Mouse (Mus musculus): ENCODE results near the gene Hc. TPM values are rescaled to one million over a fixed set of nuclear protein-coding genes. Genes with fewer than 3 reads are reported as not detected.

Hc gene
- polyA plus RNA-seq, 1 experiment from 2014 or later: not detected

GRCm38 (mm10) chr2:34978226-34978625 is 83.0 kb downstream of the Hc start:
- ATAC-seq (ENCODE audit: low read depth) (no peak), DNase-seq (ENCODE audit: low spot score) (no peak)
- no peaks in the 10 kb centered on the region for H3K36me3 ChIP-seq (ENCODE audit: control insufficient read depth, insufficient read depth, low read length)
- no peak overlapping the region for H3K27ac ChIP-seq (replicated peaks; ENCODE audit: low read depth, low read length)
- no peak overlapping the region for H3K9ac ChIP-seq (ENCODE audit: low read depth, low read length)
- H3K9me3 ChIP-seq (ENCODE audit: control insufficient read depth, low read length): no peaks in the 10 kb centered on the region
- no peaks in the 10 kb centered on the region for H3K27me3 ChIP-seq (replicated peaks; ENCODE audit: control insufficient read depth, insufficient read depth, low read length)
- 98% methylated on average over 2 of the region's 2 CpGs for WGBS
- H3K4me3 ChIP-seq (ENCODE audit: low read depth, low read length): no peak overlapping the region
- H3K4me2 ChIP-seq (ENCODE audit: low read depth, low read length): no peak overlapping the region
- peaks cover 19% of the 10 kb centered on the region for H3K4me1 ChIP-seq (ENCODE audit: control insufficient read depth, insufficient read depth, low read length)

GRCm38 (mm10) chr2:34976945-34977658 is 84.1 kb downstream of the Hc start:
- no peaks in the 10 kb centered on the region for H3K9me3 ChIP-seq (ENCODE audit: control insufficient read depth, low read length)
- no peak overlapping the region for H3K27ac ChIP-seq (replicated peaks; ENCODE audit: low read depth, low read length)
- ATAC-seq (ENCODE audit: low read depth): no peak
- no peak overlapping the region for H3K4me3 ChIP-seq (ENCODE audit: low read depth, low read length)
- no peak overlapping the region for H3K9ac ChIP-seq (ENCODE audit: low read depth, low read length)
- WGBS: 79% methylated on average over 8 of the region's 8 CpGs
- DNase-seq (ENCODE audit: low spot score): no peak
- no peaks in the 10 kb centered on the region for H3K27me3 ChIP-seq (replicated peaks; ENCODE audit: control insufficient read depth, insufficient read depth, low read length)
- H3K36me3 ChIP-seq (ENCODE audit: control insufficient read depth, insufficient read depth, low read length): no peaks in the 10 kb centered on the region
- peaks cover 8% of the 10 kb centered on the region for H3K4me1 ChIP-seq (ENCODE audit: control insufficient read depth, insufficient read depth, low read length)
- H3K4me2 ChIP-seq (ENCODE audit: low read depth, low read length): no peak overlapping the region

- Histone ChIP-seq H3K27me3 (replicated peaks; ENCODE audit: control insufficient read depth, insufficient read depth, low read length) (no peaks in the 10 kb centered on the region), H3K9me3 (ENCODE audit: control insufficient read depth, low read length) (no peaks in the 10 kb centered on the region), H3K4me2 (ENCODE audit: low read depth, low read length) (no peak overlapping the region), H3K27ac (replicated peaks; ENCODE audit: low read depth, low read length) (no peak overlapping the region), H3K9ac (ENCODE audit: low read depth, low read length) (no peak overlapping the region), H3K4me3 (ENCODE audit: low read depth, low read length) (no peak overlapping the region), H3K4me1 (ENCODE audit: control insufficient read depth, insufficient read depth, low read length) (peaks cover 1% of the 10 kb centered on the region; the same call in 1 of the 2 replicates), H3K36me3 (ENCODE audit: control insufficient read depth, insufficient read depth, low read length) (no peaks in the 10 kb centered on the region)
- no peak for DNase-seq (ENCODE audit: low spot score)
- ATAC-seq (ENCODE audit: low read depth): no peak
- WGBS: 78% methylated on average over 6 of the region's 6 CpGs
These were observed 84.8 kb downstream of the Hc start for GRCm38 (mm10) chr2:34976447-34976846.

- DNase-seq (ENCODE audit: low spot score) (no peak), ATAC-seq (ENCODE audit: low read depth) (no peak)
- H3K9ac ChIP-seq (ENCODE audit: low read depth, low read length): no peak overlapping the region
- no peak overlapping the region for H3K4me2 ChIP-seq (ENCODE audit: low read depth, low read length)
- H3K27me3 ChIP-seq (replicated peaks; ENCODE audit: control insufficient read depth, insufficient read depth, low read length): no peaks in the 10 kb centered on the region
- 81% methylated on average over 8 of the region's 8 CpGs for WGBS
- no peak overlapping the region for H3K4me3 ChIP-seq (ENCODE audit: low read depth, low read length)
- no peaks in the 10 kb centered on the region for H3K9me3 ChIP-seq (ENCODE audit: control insufficient read depth, low read length)
- no peaks in the 10 kb centered on the region for H3K36me3 ChIP-seq (ENCODE audit: control insufficient read depth, insufficient read depth, low read length)
- no peak overlapping the region for H3K27ac ChIP-seq (replicated peaks; ENCODE audit: low read depth, low read length)
- no peaks in the 10 kb centered on the region for H3K4me1 ChIP-seq (ENCODE audit: control insufficient read depth, insufficient read depth, low read length)
These were observed 88.2 kb downstream of the Hc start for GRCm38 (mm10) chr2:34973087-34973486.

GRCm38 (mm10) chr2:34971080-34971888 is 90.0 kb downstream of the Hc start:
- H3K4me3 ChIP-seq (ENCODE audit: low read depth, low read length): no peak overlapping the region
- H3K36me3 ChIP-seq (ENCODE audit: control insufficient read depth, insufficient read depth, low read length): no peaks in the 10 kb centered on the region
- ATAC-seq (ENCODE audit: low read depth): no peak
- no peak overlapping the region for H3K4me2 ChIP-seq (ENCODE audit: low read depth, low read length)
- no peak overlapping the region for H3K27ac ChIP-seq (replicated peaks; ENCODE audit: low read depth, low read length)
- no peak for DNase-seq (ENCODE audit: low spot score)
- H3K4me1 ChIP-seq (ENCODE audit: control insufficient read depth, insufficient read depth, low read length): no peaks in the 10 kb centered on the region
- H3K9me3 ChIP-seq (ENCODE audit: control insufficient read depth, low read length): no peaks in the 10 kb centered on the region
- H3K27me3 ChIP-seq (replicated peaks; ENCODE audit: control insufficient read depth, insufficient read depth, low read length): no peaks in the 10 kb centered on the region
- 71% methylated on average over 11 of the region's 11 CpGs for WGBS
- no peak overlapping the region for H3K9ac ChIP-seq (ENCODE audit: low read depth, low read length)

GRCm38 (mm10) chr2:34970092-34970750 is 91.0 kb downstream of the Hc start:
- 0 out of 2 replicates have a peak overlapping the region, but pooled peaks have one; percentile 25 for H3K9ac ChIP-seq (ENCODE audit: low read depth, low read length)
- H3K27ac ChIP-seq (replicated peaks; ENCODE audit: low read depth, low read length): no peak overlapping the region
- peaks cover 3% of the 10 kb centered on the region; the same call in 1 of the 2 replicates for H3K4me1 ChIP-seq (ENCODE audit: control insufficient read depth, insufficient read depth, low read length)
- no peaks in the 10 kb centered on the region for H3K27me3 ChIP-seq (replicated peaks; ENCODE audit: control insufficient read depth, insufficient read depth, low read length)
- H3K9me3 ChIP-seq (ENCODE audit: control insufficient read depth, low read length): no peaks in the 10 kb centered on the region
- DNase-seq (ENCODE audit: low spot score) (peak; percentile 56), ATAC-seq (ENCODE audit: low read depth) (no peak)
- H3K4me2 ChIP-seq (ENCODE audit: low read depth, low read length): no peak overlapping the region
- H3K36me3 ChIP-seq (ENCODE audit: control insufficient read depth, insufficient read depth, low read length): no peaks in the 10 kb centered on the region
- H3K4me3 ChIP-seq (ENCODE audit: low read depth, low read length): no peak overlapping the region
- 37% methylated on average over 9 of the region's 9 CpGs for WGBS

- Histone ChIP-seq H3K9me3 (ENCODE audit: control insufficient read depth, low read length) (no peaks in the 10 kb centered on the region), H3K27me3 (replicated peaks; ENCODE audit: control insufficient read depth, insufficient read depth, low read length) (no peaks in the 10 kb centered on the region), H3K36me3 (ENCODE audit: control insufficient read depth, insufficient read depth, low read length) (no peaks in the 10 kb centered on the region), H3K9ac (ENCODE audit: low read depth, low read length) (no peak overlapping the region), H3K4me1 (ENCODE audit: control insufficient read depth, insufficient read depth, low read length) (peaks cover 5% of the 10 kb centered on the region; the same call in 1 of the 2 replicates), H3K4me3 (ENCODE audit: low read depth, low read length) (no peak overlapping the region), H3K27ac (replicated peaks; ENCODE audit: low read depth, low read length) (no peak overlapping the region), H3K4me2 (ENCODE audit: low read depth, low read length) (no peak overlapping the region)
- no peak for ATAC-seq (ENCODE audit: low read depth)
- no peak for DNase-seq (ENCODE audit: low spot score)
- WGBS: 67% methylated on average over 7 of the region's 7 CpGs
These were observed 92.1 kb downstream of the Hc start for GRCm38 (mm10) chr2:34969166-34969565.

GRCm38 (mm10) chr2:34966243-34966934 is 94.8 kb downstream of the Hc start:
- H3K9ac ChIP-seq (ENCODE audit: low read depth, low read length): no peak overlapping the region
- H3K4me3 ChIP-seq (ENCODE audit: low read depth, low read length): no peak overlapping the region
- H3K27me3 ChIP-seq (replicated peaks; ENCODE audit: control insufficient read depth, insufficient read depth, low read length): no peaks in the 10 kb centered on the region
- H3K36me3 ChIP-seq (ENCODE audit: control insufficient read depth, insufficient read depth, low read length): no peaks in the 10 kb centered on the region
- no peak overlapping the region for H3K4me2 ChIP-seq (ENCODE audit: low read depth, low read length)
- no peaks in the 10 kb centered on the region for H3K9me3 ChIP-seq (ENCODE audit: control insufficient read depth, low read length)
- WGBS: 82% methylated on average over 8 of the region's 8 CpGs
- H3K27ac ChIP-seq (replicated peaks; ENCODE audit: low read depth, low read length): no peak overlapping the region
- ATAC-seq (ENCODE audit: low read depth) (no peak), DNase-seq (ENCODE audit: low spot score) (no peak)
- peaks cover 9% of the 10 kb centered on the region; the same call in 1 of the 2 replicates for H3K4me1 ChIP-seq (ENCODE audit: control insufficient read depth, insufficient read depth, low read length)
